Mouse (Mus musculus): ENCODE data around the gene Nt5c2.
"Not testable (repeated sequence)": the region's sequence is repeated elsewhere in the genome, so short reads cannot be mapped to it uniquely, and the experiment has no call there.

Gene Nt5c2

DNA sequence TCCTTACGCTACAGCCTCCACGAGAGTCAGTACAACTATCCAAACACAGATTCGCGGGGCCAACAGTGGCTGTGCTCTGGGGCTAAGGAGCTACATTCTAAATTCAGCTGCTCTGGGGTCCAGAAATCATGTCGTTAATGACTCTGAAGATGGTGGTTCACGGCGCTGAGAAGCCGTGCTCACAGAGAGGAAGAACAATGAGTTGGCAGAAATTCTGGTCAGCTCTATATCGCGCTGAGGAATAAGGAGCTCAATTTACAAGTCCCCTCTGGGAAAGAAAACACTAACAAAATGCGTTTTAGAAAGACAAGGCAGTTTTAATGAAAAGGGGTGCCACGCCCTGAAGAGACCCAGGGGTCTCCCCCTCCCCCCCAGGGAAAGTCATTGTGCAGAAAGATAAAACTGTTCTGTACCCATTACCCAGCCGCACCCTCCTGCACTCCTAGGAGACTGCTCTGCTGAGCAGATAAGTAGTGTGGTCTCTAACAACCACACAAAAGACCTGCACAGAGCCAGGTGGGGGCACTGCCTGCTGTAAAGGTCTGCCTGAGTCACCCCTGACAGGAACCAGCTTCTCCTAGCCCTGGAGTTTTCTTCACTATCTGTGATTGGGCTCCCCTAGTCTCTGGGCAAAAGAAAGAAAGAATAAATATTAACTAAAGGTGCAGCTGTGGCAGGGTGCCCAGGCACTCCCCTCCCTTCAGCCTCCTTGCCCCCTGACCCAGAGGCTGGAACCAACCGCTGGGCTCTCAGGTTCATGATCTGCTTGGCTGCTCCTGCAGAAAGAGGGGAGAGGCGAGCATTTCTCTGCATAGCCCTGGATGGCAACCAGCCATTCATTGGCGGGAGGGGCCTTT is 26.5 kb downstream of the Nt5c2 start:
- DNase-seq, result peak; percentile 41 to 60

DNA sequence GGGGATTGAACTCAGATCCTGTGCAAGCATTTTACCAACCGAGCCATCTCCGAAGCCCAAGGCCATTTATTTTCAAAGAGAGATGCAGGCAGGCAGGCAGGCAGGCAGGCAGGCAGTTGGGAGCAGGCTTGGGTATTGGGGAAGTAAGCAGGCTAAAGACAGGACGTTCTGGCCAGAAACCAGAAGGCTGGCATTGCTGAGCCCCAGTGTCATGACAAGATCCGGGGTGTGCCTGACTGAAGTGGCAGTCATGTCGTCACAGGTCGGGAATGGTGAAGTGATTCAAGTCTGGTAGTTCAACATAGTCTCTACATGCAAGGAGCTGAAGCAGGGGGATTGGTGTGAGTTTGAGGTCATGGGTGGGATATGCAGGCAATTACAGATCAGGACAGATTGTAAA is 27.3 kb downstream of the Nt5c2 start:
- no peak for DNase-seq

DNA sequence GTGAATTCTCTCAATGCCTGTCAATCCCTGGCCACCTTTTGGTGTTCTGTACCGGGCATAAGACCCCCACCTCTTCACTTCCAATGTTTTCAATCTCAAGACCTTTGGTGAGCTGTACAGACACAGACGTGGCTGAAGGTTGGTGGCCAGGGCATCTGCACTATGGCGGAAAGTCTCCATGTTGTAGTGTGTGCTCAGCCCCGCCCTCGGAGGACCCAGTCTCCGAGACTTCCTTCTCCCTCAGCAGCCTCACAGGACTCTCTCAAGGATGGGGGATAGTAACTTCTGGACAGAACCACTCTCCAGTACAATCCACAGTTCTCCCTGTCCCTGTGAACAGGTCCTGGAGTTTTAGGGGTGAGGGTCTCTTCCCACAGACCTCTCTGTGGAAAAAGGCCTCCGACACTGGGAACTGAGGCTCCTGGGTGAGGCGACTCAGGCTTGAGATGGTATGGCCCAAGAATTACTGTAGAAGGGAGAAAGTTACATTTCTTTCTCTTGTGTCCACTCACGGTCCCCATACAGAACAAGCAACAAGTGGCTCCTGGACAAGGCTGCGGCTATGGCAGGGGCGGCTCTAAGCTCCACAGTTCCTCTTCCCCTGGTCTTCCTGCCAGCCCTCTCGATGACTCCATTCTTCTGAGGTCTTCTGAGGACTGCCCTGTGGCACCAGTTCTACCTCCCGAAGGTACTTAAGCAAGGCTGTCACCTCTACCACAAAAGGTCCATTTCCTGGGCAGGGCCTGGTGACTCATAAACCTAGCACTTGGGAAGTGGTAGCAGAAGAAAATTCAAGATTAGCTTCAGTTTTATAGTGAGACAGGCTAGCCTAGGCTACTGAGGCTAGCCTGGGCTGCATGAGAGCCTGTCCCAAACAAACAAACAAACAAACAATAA is 30.0 kb downstream of the Nt5c2 start:
- DNase-seq, result no peak

DNA sequence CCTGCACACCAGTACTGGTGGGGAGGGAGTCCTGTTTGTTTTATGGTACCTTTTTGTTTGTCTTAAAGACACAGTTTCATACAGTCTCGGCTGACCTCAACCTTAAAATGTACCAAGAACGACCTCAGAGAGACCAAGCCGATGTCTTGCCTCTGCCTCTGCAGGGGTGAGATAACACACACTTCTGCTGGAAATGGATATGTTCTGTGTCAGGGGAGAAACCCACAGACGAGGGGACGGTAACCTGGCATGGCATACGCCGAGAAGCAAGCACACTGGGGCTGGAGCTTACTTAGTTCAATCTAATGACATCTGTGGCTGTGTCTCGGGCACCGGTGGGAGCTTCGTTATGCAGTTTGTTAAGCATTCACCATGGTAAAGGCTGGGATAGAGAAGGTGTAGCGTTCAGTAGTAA is 31.0 kb downstream of the Nt5c2 start:
- no peak for DNase-seq

DNA sequence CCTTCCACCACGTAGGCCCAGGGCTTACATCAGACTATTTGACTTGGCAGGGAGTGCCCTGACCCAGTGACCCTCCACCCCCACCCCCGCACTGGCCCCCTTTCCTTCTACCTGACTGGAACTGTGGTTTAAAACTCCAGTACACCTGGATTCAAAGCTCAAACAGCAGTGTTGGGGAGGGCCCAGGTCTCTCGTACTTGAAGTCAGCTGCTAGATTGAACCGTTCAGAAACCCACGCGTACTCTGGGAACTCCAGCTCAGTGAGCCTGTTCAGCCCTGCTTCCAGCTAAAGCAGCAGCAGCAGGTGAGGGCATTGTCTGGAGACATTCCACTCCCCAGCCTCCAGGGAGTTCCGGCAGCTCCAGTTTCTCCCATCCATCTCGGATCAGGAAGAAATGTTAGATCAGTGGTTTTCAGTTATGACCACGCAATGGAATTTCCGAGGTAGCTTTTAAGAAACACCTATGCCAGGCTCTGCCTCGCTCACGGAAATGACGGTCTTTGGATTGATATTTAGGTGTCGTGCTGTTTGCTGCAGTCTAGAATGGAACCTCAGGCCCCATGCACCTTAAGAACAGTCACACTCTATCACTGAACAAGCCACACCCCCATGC is 31.5 kb downstream of the Nt5c2 start:
- no peak for DNase-seq

DNA sequence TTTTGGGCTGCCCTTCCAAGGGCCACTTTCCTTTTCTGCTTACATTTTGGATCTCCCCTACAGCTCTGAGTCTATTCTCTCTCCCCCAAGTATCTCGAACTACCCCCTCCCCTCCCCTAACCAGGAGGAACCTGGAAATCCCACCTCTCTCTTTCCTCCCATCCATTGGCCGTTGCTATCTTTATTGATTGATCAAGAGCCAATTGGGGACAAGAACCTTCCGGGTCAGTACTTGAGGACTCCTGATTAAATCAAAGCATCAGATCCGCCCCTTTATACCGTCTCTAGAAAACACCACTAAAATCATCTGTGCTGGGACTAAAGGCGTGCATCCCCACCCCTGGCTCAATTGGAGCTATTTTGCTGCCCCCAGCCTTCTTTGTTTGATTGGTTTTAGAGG is 33.5 kb downstream of the Nt5c2 start:
- DNase-seq, result no peak

DNA sequence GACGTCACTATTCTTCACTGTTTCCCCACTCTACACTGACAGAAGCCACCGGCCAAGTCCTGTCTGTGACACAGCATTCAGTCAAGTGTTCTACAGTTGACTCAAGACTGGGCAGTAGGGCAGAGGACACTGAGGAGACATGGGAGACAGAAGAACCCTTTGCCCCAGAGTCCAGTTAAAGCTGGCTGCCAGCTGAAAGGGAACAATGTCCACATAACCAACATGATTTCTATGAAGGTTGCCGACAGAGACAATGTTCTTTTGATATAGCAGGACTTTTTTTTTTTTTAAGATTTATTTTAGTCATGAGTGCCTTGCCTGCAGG is 35.2 kb downstream of the Nt5c2 start:
- DNase-seq, result no peak

DNA sequence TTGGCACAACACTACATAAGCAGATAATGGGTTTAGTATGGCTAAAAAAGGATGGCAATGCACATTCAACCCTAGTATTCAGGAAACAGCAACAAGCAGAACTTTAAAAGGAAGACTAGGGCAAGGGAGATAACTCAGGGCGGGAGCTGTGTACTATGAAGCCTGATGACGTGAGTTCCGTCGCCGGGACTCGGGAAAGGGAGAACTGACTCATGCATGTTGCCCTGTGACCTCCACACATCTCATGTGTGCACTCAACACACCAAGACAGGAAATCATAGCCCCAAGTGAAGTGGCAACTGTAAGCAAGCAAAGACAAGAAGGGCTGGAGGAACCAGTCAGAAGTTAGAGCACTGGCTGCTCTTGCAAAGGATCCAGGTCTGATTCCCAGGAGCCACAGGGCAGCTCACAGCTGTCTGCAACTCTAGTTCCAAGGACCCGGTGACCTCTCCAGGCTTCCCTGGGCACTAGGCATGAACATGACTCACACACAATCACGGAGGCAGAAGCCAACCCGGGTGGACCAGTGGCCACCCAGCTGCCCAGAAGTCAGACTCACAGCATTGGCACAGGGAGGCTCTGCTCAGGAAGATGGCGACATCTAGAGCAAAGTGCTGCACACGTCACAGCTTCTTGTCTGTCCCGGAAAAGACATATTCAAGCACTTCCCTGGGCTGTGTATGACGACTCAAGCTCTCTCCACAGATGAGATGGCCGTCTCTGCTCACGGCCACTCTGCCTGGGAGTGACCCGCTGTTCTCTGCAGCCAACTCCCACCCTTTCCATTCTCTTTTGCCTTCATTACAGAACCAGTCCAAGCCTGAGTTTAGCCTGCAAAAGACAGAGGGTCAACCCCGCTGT is 35.8 kb downstream of the Nt5c2 start:
- DNase-seq, result no peak

DNA sequence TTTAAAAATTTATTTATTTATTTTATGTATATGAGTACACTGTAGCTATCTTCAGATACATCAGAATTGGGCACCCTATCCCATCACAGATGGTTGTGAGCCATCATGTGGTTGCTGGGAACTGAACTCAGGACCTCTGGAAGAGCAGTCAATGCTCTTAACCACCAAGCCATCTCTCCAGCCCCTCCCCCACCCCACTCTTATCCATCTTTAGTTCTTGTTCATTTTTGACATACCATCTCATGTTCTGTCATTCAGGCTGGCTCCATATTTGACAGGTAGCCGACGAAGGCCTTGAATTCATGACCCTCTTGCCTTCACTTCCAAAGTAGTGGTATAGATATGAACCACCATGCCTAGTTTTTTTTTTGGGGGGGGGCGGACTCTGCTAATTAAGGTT is 36.9 kb downstream of the Nt5c2 start:
- DNase-seq, result not testable (repeated sequence)

DNA sequence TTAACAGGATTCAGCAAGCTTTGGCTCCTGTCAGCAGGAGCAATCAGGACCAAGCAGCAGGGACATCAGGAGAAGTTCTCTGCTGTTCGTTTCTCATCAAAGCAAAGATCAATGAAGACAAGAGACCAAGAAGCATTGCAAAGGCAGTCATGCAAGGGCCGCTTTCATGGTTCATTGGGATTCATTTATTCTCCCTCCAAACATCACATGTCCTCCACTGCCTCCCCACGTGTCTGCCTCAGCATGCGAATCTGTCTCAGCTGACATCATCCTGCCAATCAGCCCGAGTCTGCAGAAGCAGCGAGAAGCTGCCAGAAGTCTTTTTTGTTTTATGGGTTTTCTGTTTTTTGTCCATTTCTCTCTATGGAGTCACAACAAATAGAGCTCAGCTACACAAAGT is 37.5 kb downstream of the Nt5c2 start:
- no peak for DNase-seq

DNA sequence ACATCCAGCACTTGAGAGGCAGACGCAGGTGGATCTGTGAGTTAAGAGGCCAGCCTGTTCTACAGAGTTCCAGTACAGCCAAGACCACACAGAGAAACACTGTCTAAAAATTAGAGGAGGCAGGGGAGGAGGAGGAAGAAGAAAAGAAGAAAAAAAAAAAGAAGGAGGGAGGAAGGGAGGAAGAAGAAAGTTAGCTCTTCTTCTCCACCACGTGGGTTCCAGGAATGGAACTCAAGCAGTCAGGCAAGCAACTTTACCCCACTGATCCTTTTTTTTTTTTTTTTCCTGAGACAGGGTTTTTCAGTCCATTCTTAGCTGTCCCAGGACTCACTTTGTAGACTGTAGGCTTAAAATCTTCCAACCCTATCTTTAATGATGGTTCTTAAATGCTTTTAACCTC is 38.2 kb downstream of the Nt5c2 start:
- DNase-seq, result no peak

DNA sequence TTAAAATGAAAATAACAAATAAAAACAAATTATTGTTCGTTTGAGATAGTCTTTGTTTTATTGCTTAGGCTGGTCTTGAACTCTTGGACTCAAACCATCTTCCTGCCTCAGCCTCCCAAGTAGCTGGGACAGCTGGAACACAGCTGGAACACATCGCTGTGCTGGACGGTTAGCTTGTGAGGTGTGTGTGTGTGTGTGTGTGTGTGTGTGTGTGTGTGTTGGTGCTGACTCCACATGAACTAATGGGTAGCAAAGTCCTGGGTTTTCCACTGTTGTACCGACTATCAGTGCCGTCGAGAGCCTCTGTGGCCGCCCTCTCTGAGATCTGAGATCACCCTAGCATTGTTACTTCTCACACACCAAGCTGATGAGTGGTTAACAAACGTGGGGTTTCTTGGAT is 39.0 kb downstream of the Nt5c2 start:
- no peak for DNase-seq

DNA sequence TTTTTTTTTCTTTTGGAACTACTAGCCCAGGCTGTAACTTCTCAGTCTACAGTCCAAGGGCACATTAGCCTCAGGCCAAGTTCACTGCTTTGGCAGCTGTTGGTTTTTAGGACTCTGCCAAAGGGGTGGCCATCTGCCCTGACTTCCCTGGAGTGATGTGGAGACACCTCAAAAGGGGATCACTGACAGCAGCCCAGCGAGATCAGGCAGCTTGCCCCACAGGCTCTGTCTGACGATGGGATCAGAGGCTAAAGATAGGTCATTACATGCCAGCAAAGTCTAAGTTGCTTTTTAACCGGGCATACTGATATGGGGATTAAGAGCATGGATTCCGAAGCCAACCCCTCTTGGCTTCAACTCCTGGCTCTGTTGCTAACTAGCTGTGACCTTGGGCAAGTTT is 39.4 kb downstream of the Nt5c2 start:
- DNase-seq, result no peak

DNA sequence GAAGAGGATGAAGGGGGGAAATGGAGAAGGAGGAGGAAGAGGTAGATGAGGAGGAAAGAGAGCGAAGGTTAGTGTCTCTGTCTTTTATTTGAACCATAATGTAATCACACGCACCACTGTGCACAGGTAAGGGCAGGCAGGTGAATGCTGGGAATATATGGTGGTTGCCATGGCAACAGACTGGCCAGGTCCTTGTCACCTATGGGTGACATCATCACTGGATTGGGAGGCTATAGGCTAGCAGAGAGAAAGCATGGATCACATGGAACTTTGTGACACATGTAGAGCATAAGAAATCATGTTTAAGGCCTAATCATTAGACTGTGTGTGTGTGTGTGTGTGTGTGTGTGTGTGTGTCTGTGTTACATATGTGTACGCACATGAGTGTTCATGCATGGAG is 42.8 kb downstream of the Nt5c2 start:
- DNase-seq, result no peak

DNA sequence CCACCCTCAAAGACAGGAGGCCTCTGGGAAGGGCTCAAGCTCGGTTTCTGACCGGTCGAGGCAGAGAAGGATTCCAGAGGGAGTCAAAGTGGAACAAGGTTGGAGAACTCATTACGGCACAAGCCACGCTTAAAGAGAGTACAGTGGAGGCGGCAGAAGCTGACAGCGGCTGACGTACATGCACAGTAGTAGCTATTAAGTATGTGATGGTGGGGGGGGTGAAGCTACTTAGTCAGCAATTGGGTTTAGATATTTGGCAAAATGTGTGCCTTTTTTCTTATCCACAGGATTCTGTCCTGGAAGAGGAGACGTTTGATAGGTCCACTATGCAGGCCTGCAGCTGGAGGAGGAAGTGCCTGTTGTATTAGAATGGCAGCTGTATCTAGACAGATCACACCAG is 43.2 kb downstream of the Nt5c2 start:
- no peak for DNase-seq

DNA sequence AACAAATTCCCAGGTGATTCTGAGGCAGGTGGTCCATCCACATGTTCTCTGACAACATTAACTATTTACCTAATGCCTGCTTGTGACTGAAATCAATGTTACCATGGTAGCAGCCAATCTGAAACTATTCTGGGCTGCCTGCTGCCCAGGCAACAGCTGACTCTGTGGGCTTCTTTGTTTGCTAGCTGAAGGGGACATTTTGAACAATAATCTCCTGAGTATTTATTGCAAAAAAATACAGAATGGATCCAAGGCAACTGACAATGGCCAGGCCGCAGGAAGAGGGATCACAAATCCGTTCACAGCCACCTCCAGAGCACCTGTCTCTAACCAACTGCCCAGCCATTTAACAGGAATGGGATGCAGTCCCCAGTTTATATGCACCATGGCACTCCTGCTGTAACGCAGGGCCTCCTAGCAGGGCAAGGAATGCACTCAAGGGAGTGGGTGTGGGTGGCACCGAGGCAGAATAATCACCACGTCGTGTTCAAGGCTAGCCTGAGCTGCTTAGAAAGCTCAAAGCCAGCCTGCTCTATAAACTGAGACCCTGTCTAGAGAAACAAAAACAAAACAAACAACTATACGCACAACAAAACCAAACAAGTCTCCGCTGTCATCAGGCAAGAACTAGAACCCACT is 43.8 kb downstream of the Nt5c2 start:
- DNase-seq, result no peak

DNA sequence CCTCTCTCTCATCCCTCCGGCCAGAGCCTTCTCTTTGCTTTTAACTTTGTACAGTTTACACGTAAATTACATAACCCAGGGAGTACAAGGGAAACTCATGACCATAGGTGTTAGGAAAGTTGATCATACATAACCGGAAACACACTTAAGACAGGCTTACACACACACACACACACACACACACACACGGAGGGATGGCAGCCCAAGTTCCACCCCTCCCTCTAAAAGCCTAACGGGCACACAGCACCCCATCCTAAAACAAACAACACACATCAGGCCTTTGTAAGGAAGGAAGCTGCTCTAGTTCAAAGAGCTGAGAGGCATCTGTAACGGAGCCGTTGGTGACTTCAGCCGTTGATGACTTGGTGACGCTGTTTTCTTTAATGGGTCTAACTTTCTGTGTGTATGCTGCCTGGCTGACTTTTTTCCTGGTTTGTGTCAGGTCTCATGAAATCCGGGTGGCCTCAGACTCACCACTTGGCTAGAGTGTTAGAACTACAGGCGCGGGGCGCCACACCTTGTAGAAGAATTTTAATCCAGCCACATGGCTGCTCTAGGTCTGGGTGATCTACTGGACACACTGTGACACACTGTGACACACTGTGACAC is 44.7 kb downstream of the Nt5c2 start:
- peak; percentile 56 to 64 for DNase-seq

DNA sequence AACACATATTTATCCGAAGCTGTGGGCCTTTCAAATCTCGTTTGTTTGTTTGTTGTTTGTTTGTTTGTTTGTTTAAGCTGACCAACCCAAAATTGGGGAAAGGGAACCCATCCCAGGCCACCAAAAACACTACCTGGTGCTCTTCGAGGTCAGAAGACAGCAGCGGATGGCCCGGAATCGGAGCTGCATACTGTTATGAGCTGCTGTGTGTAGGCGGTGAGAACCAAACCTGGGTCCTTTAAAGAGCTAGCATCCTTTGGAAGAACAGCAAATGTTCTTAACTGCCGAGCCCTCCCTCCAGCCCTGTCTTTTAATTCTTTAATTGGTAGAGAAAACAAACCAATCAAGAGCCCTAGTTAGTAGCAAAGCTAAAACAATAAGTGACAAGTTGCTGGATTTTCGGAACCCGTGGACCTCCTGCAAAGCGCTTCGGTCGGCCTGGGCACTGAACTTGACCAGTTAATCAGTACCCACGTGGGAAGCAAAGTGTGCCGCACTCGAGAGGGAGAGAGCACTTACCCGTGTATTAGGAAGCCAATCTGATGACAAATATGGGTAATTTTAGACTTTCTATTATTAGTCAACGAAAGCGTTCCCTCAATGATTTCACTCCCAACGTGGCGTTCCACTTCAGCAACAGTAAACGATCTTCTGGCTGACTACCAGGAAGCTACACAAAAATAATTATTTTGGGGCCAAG is 45.5 kb downstream of the Nt5c2 start:
- DNase-seq, result no peak

DNA sequence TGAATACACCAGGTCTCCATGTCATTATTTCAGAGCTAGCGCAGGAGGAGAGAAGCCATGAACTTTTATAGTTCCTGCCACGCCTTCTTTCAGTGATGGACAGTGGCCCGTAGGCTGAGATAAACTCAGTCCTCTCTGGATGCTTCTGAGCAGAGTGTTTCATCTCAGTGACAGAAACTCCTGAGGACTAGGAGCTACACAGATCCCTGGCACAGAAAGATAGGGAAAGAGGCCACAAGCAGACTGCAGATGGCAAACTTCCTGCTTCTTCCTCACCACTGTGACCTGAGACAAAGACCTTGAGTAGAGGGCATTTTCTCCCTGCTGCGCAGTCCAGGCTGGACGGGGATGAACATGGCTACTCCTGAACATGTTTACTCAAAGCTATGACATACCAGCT is 46.1 kb downstream of the Nt5c2 start:
- no peak for DNase-seq

DNA sequence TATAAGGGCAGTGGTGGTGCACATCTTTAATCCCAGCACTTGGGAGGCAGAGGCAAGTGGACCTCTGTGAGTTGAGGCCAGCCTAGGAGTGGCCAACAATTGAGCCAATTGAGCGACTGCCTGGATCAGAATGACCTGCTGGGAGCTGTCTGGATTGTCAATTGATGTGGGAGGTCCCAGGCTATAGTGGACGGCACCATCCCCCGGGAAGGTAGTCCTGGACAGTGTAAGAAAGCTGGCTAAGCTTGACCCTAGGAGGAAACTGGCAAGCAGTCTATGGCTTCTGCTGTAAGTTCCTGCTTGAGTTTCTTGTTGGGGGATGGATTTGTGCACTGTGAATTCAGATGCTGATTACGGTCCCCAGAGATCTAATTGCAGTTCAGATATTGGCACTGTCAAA is 47.1 kb downstream of the Nt5c2 start:
- DNase-seq, result no peak

DNA sequence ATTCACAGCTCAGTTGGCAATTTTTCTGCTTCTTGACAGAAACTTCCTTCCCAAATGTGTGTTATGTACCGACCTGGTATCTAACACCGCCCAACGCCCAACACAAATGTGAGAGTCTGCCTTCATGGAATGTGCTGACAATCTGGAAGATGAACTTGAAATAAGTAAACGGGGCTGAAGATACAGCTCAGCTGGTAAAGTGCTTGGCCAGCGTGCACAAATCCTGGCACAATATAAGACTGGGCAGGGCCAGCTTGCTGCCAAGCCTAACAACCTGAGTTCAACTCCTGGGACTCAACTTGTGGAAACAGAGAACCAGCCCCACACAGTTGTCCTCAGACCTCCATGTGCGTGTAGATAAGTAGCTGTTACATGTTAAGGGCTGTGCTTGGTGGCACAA is 48.6 kb downstream of the Nt5c2 start:
- no peak for DNase-seq

All from thymus, postnatal 36 days (tissue).